45 mouse cellular contexts compared by ENCODE assay signal in the genomic region with DNA sequence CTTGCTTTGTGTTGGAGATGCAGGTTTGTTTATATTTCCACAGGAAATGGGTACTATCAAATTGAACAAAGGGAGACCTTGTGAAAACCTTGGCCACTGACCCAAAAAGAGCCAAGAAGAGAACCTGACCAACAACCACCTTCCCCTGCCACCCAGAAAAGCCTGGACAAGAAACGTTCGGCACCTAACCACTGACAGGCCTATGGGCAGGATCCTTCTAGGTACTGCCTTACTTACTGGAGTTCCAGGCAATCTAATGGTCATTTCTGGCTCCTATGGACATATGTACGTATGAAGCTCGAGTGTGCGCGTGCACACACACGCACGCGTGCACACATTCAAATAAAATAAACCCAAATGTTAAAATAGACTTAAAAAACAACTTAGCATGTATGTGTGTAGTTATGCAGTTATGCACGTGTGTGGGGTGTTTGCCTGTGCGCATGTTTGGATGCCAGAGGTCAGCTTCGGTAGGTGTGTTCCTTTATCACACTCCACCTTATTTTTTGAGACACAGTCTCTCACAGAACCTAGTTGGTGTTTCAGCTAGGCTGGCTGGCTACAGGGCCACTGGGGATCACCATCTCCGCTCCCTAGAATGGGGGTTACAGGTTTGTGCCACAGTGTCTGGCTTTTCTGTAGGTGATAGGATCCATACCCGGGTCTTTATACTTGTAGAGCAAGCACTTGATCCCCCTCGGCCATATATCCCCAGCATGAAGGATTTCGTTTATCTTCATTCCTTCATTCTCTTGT. TPM values are rescaled to one million over a fixed set of nuclear protein-coding genes. Genes with fewer than 3 reads are reported as not detected.
"Had no signal": no experiment of that assay in that cellular context is flagged by ENCODE, and none has a peak within 500 bp of the region (broad histone marks: within the 10 kb centered on the region; RNA-seq: fewer than 3 reads in every experiment).

No protein-coding gene starts in this region.

- H3K9me3 ChIP-seq: limb, embryonic 10.5 days; limb, embryonic 12.5 days; limb, embryonic 13.5 days; limb, embryonic 15.5 days; liver, embryonic 12.5 days; liver, embryonic 13.5 days; liver, embryonic 15.5 days; lung, embryonic 15.5 days; midbrain, embryonic 10.5 days; midbrain, embryonic 12.5 days; midbrain, embryonic 13.5 days; midbrain, embryonic 15.5 days had no signal

- H3K27me3 ChIP-seq: limb, embryonic 12.5 days; limb, embryonic 13.5 days; limb, embryonic 15.5 days; liver, embryonic 12.5 days; liver, embryonic 13.5 days; liver, embryonic 15.5 days; lung, embryonic 15.5 days; megakaryocyte, embryonic 14.5 days; midbrain, embryonic 12.5 days; midbrain, embryonic 13.5 days; midbrain, embryonic 15.5 days had no signal

- H3K4me1 ChIP-seq: limb, embryonic 10.5 days; limb, embryonic 12.5 days; limb, embryonic 13.5 days; limb, embryonic 15.5 days; liver, embryonic 12.5 days; liver, embryonic 13.5 days; liver, embryonic 15.5 days; lung, embryonic 15.5 days; megakaryocyte, embryonic 14.5 days; midbrain, embryonic 10.5 days; midbrain, embryonic 12.5 days; midbrain, embryonic 13.5 days; midbrain, embryonic 15.5 days had no signal

- DNase-seq: left cerebral cortex, postnatal 4 days; liver; liver, embryonic 13.5 days; liver, postnatal 0 days; lung, adult 18-20 months; lung, adult 2 months; lung, embryonic 14.5 days; lung, postnatal 10 days; lung, postnatal 14 days; lung, postnatal 36 days; lung, postnatal 4 days; midbrain, embryonic 14.5 days had no signal

- H3K4me3 ChIP-seq: limb, embryonic 10.5 days; limb, embryonic 12.5 days; limb, embryonic 13.5 days; limb, embryonic 15.5 days; liver, embryonic 12.5 days; liver, embryonic 13.5 days; liver, embryonic 15.5 days; lung, embryonic 15.5 days; megakaryocyte, embryonic 14.5 days; midbrain, embryonic 10.5 days; midbrain, embryonic 12.5 days; midbrain, embryonic 13.5 days; midbrain, embryonic 15.5 days; myocyte had no signal

- H3K27ac ChIP-seq: limb, embryonic 10.5 days; limb, embryonic 12.5 days; limb, embryonic 13.5 days; limb, embryonic 15.5 days; liver, embryonic 12.5 days; liver, embryonic 13.5 days; liver, embryonic 14.5 days; liver, embryonic 15.5 days; lung, embryonic 15.5 days; macrophage; midbrain, embryonic 10.5 days; midbrain, embryonic 12.5 days; midbrain, embryonic 13.5 days; midbrain, embryonic 15.5 days had no signal

- H3K36me3 ChIP-seq: limb, embryonic 12.5 days; limb, embryonic 15.5 days; liver, embryonic 12.5 days; liver, embryonic 13.5 days; liver, embryonic 15.5 days; lung, embryonic 15.5 days; midbrain, embryonic 10.5 days; midbrain, embryonic 12.5 days; midbrain, embryonic 15.5 days had no signal

RNA-seq across cellular contexts. Expression of gene Gm30302, which starts 57.3 kb away (rescaled TPM):
- total RNA-seq: left cerebral cortex, postnatal 10 days; left cerebral cortex, postnatal 14 days; left cerebral cortex, postnatal 25 days; left cerebral cortex, postnatal 36 days; left cerebral cortex, postnatal 4 days; liver, adult 2 months; megakaryocyte progenitor cell, adult 5-6 weeks; megakaryocyte, adult 5-6 weeks; megakaryocyte-erythroid progenitor cell, adult 5-6 weeks; midbrain, postnatal 0 days; monocyte, adult 5-6 weeks had no signal
- polyA plus RNA-seq: limb, embryonic 10.5 days; limb, embryonic 11.5 days; limb, embryonic 12.5 days; limb, embryonic 13.5 days; limb, embryonic 14.5 days; limb, embryonic 15.5 days; liver, adult 2 months; liver, embryonic 12.5 days; liver, embryonic 13.5 days; liver, embryonic 14.5 days; liver, embryonic 15.5 days; liver, embryonic 16.5 days; liver, postnatal 0 days; lung, adult 2 months; lung, embryonic 14.5 days; lung, embryonic 15.5 days; lung, embryonic 16.5 days; lung, postnatal 0 days; macrophage; midbrain, embryonic 10.5 days; midbrain, embryonic 11.5 days; midbrain, embryonic 12.5 days; midbrain, embryonic 13.5 days; midbrain, embryonic 14.5 days; midbrain, embryonic 15.5 days; midbrain, embryonic 16.5 days; midbrain, postnatal 0 days; myocyte; neural tube, embryonic 11.5 days had no signal
